Mouse (Mus musculus): ENCODE data around the gene Mxi1.

- TF ChIP-seq CTCF (IDR thresholded peaks at IDR 0.05; ENCODE audit: borderline replicate concordance, insufficient read depth, low read depth, low read length): no peak
- no peak for TF ChIP-seq POLR2A (IDR thresholded peaks at IDR 0.05; ENCODE audit: borderline replicate concordance, insufficient read depth, low read length)
Measured at GRCm38 (mm10) chr19:53324866-53325265, 14.5 kb downstream of the Mxi1 start.
